Mouse (Mus musculus) liver, embryonic 14.5 days (tissue): Measurements from ENCODE around the gene P3h1. TPM values are rescaled to one million over a fixed set of nuclear protein-coding genes. Genes with fewer than 3 reads are reported as not detected.

ENCODE experiments used
- ATAC-seq: fragments of 200-750 bp; cut with Nextera tagmentation; 2 replicates; pipeline ENCODE4 v1.8.0; 2017; ENCODE audit warnings: moderate number of reproducible peaks, mild to moderate bottlenecking, moderate library complexity; ENCODE audit not compliant: insufficient read depth
- DNase-seq, 3 experiments: peaks; one replicate each; pipeline ENCODE4 v3.0.0-alpha.2; 2012 to 2013; ENCODE audit warnings: low read depth in 3 of 3, low spot score in 3 of 3
- H3K27ac ChIP-seq: fragments of 300-500 bp; sonication (generic); 2 replicates; pipeline ENCODE4 v1.5.1; 2014; ENCODE audit warnings: moderate library complexity, mild to moderate bottlenecking, control low read depth, inconsistent platforms
- H3K27me3 ChIP-seq: fragments of 300-500 bp; sonication (generic); 2 replicates; pipeline ENCODE4 v1.6.1; 2014; ENCODE audit warnings: mild to moderate bottlenecking, low read length, moderate library complexity; ENCODE audit not compliant: control insufficient read depth, insufficient read depth
- H3K36me3 ChIP-seq: fragments of 300-500 bp; sonication (generic); replicated peaks from 2 replicates; pipeline ENCODE4 v1.6.1; 2014; ENCODE audit warnings: low read depth; ENCODE audit not compliant: control insufficient read depth, insufficient read depth
- H3K4me1 ChIP-seq, 2 experiments: fragments of 200-500 bp in 1 of 2; fragments of 300-500 bp in 1 of 2; sonication (generic) in 1 of 2; replicated peaks; 2 replicates each; pipeline ENCODE4 v1.6.1; 2012 to 2014; ENCODE audit warnings: antibody characterized with exemption in 1 of 2, inconsistent platforms in 1 of 2, low read length in 1 of 2; ENCODE audit not compliant: control insufficient read depth in 2 of 2, insufficient read depth in 2 of 2
- H3K4me2 ChIP-seq: fragments of 300-500 bp; sonication (generic); 2 replicates; pipeline ENCODE4 v1.6.1; 2014; ENCODE audit warnings: low read depth, mild to moderate bottlenecking, control low read depth, moderate library complexity
- H3K4me3 ChIP-seq, 2 experiments: fragments of 200-500 bp in 1 of 2; fragments of 300-500 bp in 1 of 2; sonication (generic) in 1 of 2; 2 replicates each; pipeline ENCODE4 v1.5.1; 2012 to 2014; ENCODE audit warnings: low read depth in 2 of 2, low read length in 2 of 2, mild to moderate bottlenecking in 2 of 2, control low read depth in 1 of 2, inconsistent platforms in 1 of 2, moderate library complexity in 1 of 2; ENCODE audit not compliant: insufficient read depth in 1 of 2
- H3K9ac ChIP-seq: fragments of 300-500 bp; sonication (generic); replicated peaks from 2 replicates; pipeline ENCODE4 v1.6.1; 2014; ENCODE audit warnings: mild to moderate bottlenecking, control low read depth, moderate library complexity
- H3K9me3 ChIP-seq: fragments of 300-500 bp; sonication (generic); 2 replicates; pipeline ENCODE4 v1.6.1; 2016; ENCODE audit warnings: low read length, mixed read lengths; ENCODE audit not compliant: control insufficient read depth
- CTCF ChIP-seq: IDR thresholded peaks from 2 replicates; pipeline ENCODE4 v1.5.1; 2016; ENCODE audit warnings: antibody characterized with exemption, low read depth, control low read depth
- EP300 ChIP-seq: IDR thresholded peaks from 2 replicates; pipeline ENCODE4 v1.6.1; 2016; ENCODE audit warnings: antibody characterized with exemption, low read depth
- WGBS: fragments of 180-500 bp; shearing (Covaris S2); extraction: QIAGEN DNeasy Blood & Tissue Kit; methylation state at CpG from one replicate; pipeline ENCODE4 v1.1.7; 2014; ENCODE audit not compliant: insufficient replicate concordance; 5-methylcytosine and 5-hydroxymethylcytosine counted together
- polyA plus RNA-seq, 2 experiments: library from polyadenylated mRNA; depleted of rRNA in 1 of 2; stranded (reverse) in 1 of 2; unstranded in 1 of 2; fragments of >200 nt; fragmentation: Nextera tagmentation in 1 of 2; extraction: Ambion mirVana in 1 of 2; gene quantifications; 2 replicates each; pipeline versions ENCODE4 v1.2.1 to v1.2.3; 2012 to 2014

The P3h1 gene
- polyA plus RNA-seq, 2 experiments = 7.9 to 9.1 TPM

GRCm38 (mm10) chr4:119218169-119218568 lies 14.5 kb upstream of the P3h1 start, which contains the start of gene Tmem269:
TSS of gene Tmem269 (minus strand) at chr4:119218217.
- no peak within 1 kb of the TSS for H3K27ac ChIP-seq
- no peak within 1 kb of the TSS for H3K9ac ChIP-seq
- H3K4me1 ChIP-seq = no peaks in the 10 kb centered on the region
- 0 out of 2 replicates have a peak, but pooled peaks have one; percentile 23 for ATAC-seq
- H3K4me3 ChIP-seq = no peak within 1 kb of the TSS
- no peaks in the 10 kb centered on the region for H3K36me3 ChIP-seq
- 14% methylated on average over 11 of the region's 11 CpGs for WGBS
- no peak for DNase-seq
- H3K9me3 ChIP-seq = no peaks in the 10 kb centered on the region
- TF ChIP-seq EP300 (no peak), CTCF (no peak)
- no peaks in the 10 kb centered on the region for H3K27me3 ChIP-seq
- no peak within 1 kb of the TSS for H3K4me2 ChIP-seq

- Histone ChIP-seq H3K4me1 (peaks cover 0 to 3% of the 10 kb centered on the region in 2 experiments; a peak in 1 of 4 replicates), H3K9ac (no peak overlapping the region), H3K27me3 (no peaks in the 10 kb centered on the region), H3K9me3 (no peaks in the 10 kb centered on the region), H3K27ac (no peak overlapping the region), H3K4me2 (no peak overlapping the region), H3K36me3 (peaks cover 8% of the 10 kb centered on the region), H3K4me3 (no peak overlapping the region)
- TF ChIP-seq EP300 (no peak), CTCF (peak; percentile 94)
- WGBS = 63% methylated on average over 1 of the region's 1 CpGs
- ATAC-seq (peak; percentile 34), DNase-seq (peak in 1 of 3 experiments; percentile 42)
These were observed 9.0 kb upstream of the P3h1 start for GRCm38 (mm10) chr4:119223696-119224095.

GRCm38 (mm10) chr4:119224534-119224933 lies 8.2 kb upstream of the P3h1 start:
- H3K9ac ChIP-seq = no peak overlapping the region
- H3K4me2 ChIP-seq = no peak overlapping the region
- ATAC-seq (no peak), DNase-seq (no peak)
- H3K36me3 ChIP-seq = peaks cover 8% of the 10 kb centered on the region
- 86% methylated on average over 3 of the region's 3 CpGs for WGBS
- TF ChIP-seq EP300 = no peak
- TF ChIP-seq CTCF = no peak
- no peaks in the 10 kb centered on the region for H3K27me3 ChIP-seq
- peaks cover 0 to 3% of the 10 kb centered on the region in 2 experiments; a peak in 1 of 4 replicates for H3K4me1 ChIP-seq
- H3K27ac ChIP-seq = no peak overlapping the region
- no peak overlapping the region for H3K4me3 ChIP-seq
- no peaks in the 10 kb centered on the region for H3K9me3 ChIP-seq

- no peaks in the 10 kb centered on the region for H3K27me3 ChIP-seq
- no peak for ATAC-seq
- peak; percentile 30 for TF ChIP-seq CTCF
- TF ChIP-seq EP300 = no peak
- no peak overlapping the region for H3K27ac ChIP-seq
- peaks cover 8% of the 10 kb centered on the region for H3K36me3 ChIP-seq
- no peak overlapping the region for H3K4me2 ChIP-seq
- no peak for DNase-seq
- no peak overlapping the region for H3K9ac ChIP-seq
- peaks cover 0 to 3% of the 10 kb centered on the region in 2 experiments; a peak in 1 of 4 replicates for H3K4me1 ChIP-seq
- WGBS = 76% methylated on average over 9 of the region's 9 CpGs
- H3K9me3 ChIP-seq = no peaks in the 10 kb centered on the region
- no peak overlapping the region for H3K4me3 ChIP-seq
These were observed 7.0 kb upstream of the P3h1 start for GRCm38 (mm10) chr4:119225719-119226118.

GRCm38 (mm10) chr4:119226751-119227150 lies 6.0 kb upstream of the P3h1 start:
- no peaks in the 10 kb centered on the region for H3K9me3 ChIP-seq
- peaks cover 3 to 5% of the 10 kb centered on the region in 2 experiments; a peak in 3 of 4 replicates for H3K4me1 ChIP-seq
- H3K4me3 ChIP-seq = no peak overlapping the region
- WGBS = 75% methylated on average over 11 of the region's 11 CpGs
- no peak overlapping the region; the same call in 1 of the 2 replicates for H3K9ac ChIP-seq
- DNase-seq (no peak), ATAC-seq (no peak)
- peaks cover 8% of the 10 kb centered on the region for H3K36me3 ChIP-seq
- H3K4me2 ChIP-seq = no peak overlapping the region
- no peaks in the 10 kb centered on the region for H3K27me3 ChIP-seq
- no peak for TF ChIP-seq EP300
- TF ChIP-seq CTCF = no peak
- no peak overlapping the region for H3K27ac ChIP-seq
